Mouse (Mus musculus) layer of hippocampus, postnatal 36 days (tissue): ENCODE results near the gene Frmd4a. TPM values are rescaled to one million over a fixed set of nuclear protein-coding genes. Genes with fewer than 3 reads are reported as not detected.

Source experiments
- DNase-seq, 2 experiments: peaks; one replicate each; pipeline ENCODE4 v3.0.0; 2022
- total RNA-seq, 2 experiments: library from RNA; stranded (reverse); gene quantifications; 2 replicates each; pipeline ENCODE4 v1.2.3; 2021

The Frmd4a gene
- total RNA-seq, 2 experiments from 2014 or later: 71.0 to 94.3 TPM

DNA sequence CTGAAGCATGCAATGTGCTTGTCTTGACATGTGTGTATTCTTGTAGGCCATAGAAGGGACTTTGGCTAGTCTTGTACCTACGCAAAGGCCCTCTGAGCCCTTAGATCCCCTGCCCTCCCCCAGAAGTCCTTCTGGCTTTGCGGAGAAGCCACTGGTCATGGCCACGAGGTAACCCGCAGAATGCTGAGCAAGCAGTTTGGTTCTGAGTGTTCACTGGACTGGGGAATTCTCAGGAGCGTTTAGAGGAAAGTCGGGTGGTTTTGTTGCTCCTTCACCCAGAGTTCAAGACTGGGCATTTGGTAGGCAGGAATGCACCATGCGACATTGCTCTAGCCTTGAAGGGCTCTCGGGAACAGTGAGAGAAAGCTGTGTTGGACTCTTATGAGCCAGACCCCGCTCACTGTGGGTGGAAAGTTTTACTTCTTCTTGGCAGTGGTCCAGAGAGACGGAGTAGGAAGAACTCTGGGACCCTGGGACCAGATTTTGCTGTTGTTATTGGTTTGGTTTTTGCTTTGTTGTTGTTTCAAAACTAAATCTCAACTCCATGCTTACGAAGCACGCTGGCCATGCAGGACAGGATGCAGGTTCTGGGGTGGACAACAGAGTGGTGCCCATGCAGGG is 432.5 kb downstream of the Frmd4a start:
- DNase-seq: no peak

DNA sequence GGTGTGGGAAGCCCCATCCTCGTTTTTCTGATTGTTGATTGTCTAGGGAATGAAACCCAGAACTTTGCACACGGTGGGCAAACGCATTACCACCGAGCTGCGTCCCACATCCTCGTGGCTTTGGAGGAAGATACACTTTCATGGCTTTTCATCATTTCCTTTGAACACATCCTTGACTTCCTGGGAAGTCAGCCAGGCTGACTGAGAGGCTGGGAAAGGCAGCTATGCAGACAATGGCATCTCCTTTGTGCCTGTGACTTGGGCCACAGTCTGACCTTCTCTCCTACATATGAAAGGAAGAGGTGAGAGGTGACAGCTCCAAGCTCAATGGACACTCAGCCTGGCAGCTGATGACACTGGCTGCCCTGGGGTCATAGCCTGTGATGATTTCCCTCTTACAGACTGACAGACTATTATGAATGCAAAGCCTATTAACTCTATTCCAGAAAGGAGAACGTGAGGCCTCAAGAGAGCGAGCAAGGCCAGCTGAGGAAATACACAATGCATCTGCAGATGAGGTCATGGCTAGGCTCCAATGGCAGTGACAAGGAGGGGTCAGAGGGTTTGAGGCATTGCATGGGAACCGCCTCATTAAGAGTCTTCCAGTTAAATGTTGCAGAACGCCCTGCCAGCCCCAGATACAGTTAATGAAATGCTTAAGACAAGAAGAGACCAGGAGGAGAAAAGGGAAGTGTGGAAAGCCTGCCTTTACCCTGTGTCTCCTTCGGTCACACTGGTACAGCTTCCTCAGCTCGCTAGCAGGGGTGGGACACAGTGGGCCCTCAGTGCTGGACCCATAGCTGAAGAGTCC is 435.3 kb downstream of the Frmd4a start:
- no peak for DNase-seq

GRCm38 (mm10) chr2:4455097-4456025 is 437.8 kb downstream of the Frmd4a start:
- no peak for DNase-seq

DNA sequence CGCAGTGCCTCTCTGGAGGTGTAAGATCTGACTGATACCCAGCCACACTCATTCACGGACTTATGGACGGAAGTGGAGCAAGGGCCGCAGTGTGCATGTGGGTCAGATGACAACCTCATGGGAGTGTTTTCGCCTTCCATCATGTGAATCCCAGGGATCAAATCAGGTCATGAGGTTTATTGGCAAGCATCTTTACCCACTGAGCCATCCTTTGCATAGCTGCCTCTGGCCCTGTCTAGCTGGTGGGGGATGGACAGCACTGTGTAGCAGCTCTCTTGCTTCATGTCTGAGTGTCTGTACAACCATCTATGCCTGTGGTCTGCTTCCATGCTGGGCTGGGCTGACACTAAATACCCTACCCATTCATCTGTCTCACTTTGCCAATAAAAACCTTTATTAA is 443.4 kb downstream of the Frmd4a start:
- no peak for DNase-seq

DNA sequence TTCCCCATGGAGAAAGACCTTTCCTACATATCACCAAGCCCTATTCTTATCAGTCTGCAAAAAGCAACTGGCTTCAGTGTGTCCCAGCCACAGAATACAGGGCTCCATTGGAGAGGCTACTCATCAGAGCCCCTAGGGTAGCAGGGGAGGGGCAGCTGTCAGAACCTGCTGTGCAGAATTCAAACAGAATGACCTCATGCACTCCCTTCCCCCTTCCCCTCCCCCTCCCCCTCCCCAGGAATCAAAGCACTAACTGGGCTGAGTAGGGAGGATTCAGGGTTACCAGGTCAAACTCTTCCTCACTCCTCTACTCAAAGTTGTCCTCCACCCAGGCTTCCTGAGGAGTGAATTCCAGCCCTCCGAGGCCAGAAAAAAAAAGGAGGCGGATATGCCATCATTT is 444.0 kb downstream of the Frmd4a start:
- DNase-seq: no peak

- no peak for DNase-seq
Measured at GRCm38 (mm10) chr2:4462480-4462879, 445.0 kb downstream of the Frmd4a start.

- DNase-seq: no peak
Measured at GRCm38 (mm10) chr2:4466084-4466483, 448.6 kb downstream of the Frmd4a start.

- no peak for DNase-seq
Measured at GRCm38 (mm10) chr2:4467314-4467713, 449.8 kb downstream of the Frmd4a start.

DNA sequence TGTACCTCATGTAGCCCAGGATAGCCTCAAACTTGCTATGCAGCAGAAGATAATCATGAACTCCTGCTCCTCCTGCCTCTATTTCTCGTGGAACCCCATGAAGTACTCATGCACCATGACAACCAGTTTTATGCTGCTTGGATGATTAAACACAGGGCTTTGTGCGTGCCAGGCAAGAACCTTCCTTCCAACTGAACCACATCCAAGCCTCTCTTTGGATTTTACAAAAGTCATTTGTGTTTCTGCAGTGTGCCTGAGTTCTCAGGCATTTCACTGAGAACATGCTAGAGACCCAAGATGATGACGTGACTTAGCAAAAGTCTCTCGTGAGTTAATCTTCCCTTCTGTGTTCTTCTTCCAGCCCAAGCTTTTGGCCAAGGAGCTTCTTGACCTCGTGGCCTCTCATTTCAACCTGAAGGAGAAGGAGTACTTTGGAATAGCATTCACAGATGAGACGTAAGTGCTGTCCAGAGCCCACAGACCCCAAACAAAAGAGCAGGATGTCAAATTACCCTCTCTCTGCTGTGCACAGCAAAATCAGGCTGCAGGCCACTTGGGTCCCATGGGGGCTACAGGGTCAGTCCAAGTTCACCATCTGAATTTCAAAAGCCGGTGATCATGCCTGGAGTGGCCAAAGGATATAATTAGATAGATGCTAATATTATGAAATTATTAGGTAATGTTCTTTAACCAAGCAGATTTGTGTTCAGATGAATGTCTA is 455.4 kb downstream of the Frmd4a start:
- no peak for DNase-seq

- DNase-seq: no peak
Measured at GRCm38 (mm10) chr2:4473866-4474538, 456.5 kb downstream of the Frmd4a start.

DNA sequence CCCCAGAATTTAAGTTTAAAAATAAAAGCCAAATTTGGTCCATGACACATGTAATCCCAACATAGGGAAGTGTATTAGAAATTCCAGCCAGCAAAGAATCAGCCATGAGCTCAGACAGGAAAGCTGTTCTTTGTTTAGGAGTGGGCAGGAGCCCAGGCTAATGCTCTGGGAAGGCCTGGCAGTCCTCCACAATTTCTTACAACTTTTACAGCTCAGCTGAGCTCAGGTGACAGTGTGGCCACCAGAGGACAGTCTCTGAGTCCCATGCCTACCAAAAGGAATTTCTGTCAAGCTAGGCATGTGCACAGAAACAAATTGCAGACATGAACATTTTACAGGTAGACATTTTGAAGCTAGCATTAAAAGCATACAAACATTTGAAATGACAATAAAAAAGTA is 457.0 kb downstream of the Frmd4a start:
- DNase-seq: no peak

- DNase-seq: no peak
Measured at GRCm38 (mm10) chr2:4475991-4476390, 458.5 kb downstream of the Frmd4a start.

DNA sequence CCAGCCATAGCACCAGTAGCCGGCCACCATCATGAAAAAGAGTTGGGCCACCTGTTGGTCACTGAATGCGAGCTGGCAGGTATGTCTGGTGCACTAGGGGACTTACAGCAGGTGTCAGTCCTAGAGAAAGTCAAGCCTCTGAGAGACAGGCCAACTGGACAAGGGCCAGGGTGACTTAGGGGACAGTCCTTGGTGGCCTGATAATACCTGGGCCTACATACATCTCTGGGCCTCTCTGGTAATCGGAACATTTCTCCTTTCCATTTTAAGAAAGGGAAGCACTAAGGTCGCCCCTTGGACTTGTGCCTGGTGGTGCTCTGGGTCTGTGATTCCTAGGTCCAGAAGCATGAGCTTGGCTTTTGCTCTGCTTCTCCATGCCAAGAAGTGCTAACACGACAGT is 459.1 kb downstream of the Frmd4a start:
- no peak for DNase-seq

GRCm38 (mm10) chr2:4477311-4477710 is 459.8 kb downstream of the Frmd4a start:
- DNase-seq: no peak

DNA sequence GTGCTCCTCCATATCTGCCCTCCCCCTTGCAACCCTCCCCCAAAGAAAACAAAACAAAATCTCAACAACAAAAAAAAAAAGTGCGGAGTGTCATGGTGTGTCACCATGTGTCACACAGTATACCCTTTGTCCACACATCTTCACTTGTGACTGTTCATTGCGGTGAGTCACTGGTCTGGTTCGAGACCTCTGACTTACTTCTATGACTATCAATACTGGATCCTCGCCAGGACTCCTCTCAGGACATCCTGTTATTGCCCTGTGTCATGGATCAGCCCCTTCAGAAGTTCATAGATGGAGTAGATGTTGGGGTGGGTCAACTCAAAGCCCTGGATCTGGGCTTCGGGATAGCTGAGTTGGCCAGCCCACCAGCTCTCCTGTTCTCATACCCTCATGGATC is 462.7 kb downstream of the Frmd4a start:
- DNase-seq: no peak

DNA sequence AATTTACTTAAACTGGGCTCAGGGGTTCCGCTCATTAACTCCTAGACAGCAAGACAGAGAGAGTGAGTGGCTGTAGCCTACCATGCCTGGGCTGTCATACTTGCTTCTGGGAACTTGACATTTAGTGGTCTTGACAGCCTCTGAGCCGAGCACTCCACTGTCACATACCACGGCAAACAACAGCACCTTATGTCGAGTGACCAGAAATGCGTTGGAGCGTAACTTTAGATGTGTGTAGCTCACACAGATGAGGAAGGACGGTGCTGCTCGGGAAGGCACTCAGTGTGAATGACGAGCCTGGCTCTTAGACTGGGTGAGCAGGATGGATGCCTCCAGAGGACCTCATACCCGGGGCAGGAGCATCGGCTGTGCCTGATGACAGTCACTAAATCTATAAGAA is 463.6 kb downstream of the Frmd4a start:
- no peak for DNase-seq

DNA sequence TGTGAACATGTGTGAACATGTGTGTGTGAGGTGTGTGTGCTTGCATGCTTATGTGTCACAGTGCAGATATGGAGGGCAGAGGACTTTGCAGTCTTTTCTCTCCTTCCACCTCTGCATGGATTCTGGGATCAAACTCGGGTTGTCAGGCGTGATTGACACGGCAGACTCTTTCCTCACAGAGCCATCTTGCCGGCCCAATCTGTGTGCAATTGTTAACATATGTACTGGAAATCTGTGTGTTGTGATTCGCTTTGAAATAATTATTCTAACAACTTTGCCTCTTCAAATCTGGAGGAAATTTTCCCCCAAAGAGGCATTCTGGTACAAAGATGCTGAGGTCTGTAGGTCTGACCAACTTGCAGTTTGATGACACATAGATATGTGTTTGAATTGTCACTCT is 468.7 kb downstream of the Frmd4a start:
- peak; percentile 46 to 52 for DNase-seq

DNA sequence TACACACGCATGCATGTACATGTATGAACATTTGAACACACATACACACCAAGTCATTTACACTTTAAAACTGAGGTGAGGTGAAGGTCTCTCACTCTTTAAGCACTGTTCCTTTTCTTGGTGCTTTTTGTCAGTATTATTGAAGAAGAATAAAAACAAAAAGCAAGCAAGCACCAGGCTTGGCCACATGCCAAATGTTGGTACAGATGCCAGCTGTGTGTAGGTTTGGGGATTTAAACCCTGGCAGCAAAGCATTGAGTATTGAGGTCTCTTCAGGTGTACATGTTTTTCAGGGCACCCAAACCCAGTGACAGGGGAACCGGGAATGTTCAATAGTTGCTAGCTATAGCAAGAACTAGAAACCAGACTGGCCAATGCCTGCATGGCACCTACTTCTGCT is 469.8 kb downstream of the Frmd4a start:
- no peak for DNase-seq

DNA sequence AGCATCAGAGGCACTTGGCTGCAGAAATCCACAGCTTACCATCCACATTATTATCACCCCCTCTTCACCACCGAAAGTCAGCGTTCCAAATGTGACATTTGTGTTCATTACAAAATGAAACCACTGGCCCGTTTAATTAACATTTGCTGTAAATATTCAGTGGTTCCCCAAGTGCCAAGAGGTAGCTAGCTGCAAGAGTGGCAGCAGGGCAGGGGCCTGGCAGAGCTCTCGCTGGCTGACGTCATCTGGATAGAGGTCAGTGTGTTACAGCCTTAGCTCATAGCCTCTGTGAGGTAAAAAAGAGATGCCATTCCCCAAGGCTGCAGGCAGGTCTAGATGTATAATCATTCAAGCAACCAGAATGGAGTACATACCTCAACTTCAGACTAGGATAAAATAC is 473.3 kb downstream of the Frmd4a start:
- DNase-seq: no peak

DNA sequence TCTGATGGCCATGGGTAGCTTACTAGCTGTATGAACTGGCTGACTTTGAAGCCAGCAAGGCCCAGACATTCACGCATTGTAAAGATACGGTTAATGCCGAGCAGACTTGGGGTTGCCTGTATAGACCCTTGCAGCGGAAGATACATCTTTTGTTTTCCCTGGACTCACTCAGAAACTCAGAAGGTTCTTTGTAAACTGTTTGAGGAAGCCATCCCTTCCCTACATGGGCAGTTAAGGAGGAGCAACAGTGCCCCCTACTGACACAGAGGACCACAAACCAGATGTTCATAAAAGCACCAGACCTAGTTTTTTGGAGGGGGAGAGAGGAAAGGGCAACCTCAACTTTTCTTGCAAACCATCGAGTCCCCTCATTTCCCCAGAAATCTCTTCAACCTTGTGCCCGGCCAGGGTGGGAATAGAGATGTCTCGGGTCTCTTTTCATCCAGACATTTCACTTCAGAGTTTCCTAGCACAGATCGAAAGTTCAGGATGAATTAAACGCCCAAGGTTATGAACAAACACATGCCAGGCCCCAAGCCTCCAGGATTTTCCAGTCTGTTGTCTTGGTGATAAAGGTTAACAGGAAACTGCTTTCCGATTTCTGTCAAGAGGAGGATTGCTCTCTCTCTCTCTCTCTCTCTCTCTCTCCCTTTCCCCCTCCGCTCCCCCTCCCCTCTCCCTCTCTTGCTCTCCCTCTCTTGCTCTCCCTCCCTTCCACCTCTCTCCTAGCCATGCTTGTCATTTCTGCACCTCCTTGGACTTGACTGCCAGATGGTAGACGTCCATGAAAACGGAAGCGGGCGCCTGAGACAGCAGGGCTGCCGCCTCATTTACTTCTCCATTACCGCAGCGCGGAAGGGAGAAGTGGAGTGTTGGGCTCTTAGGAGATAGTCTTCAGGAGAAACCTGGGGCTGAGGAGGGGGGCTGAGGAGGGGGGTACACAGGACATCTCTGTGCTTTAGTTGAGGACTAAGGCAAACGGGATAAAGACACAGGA is 475.3 kb downstream of the Frmd4a start:
- DNase-seq: peak; percentile 69 to 70

GRCm38 (mm10) chr2:4494478-4494877 is 477.0 kb downstream of the Frmd4a start:
- no peak for DNase-seq
